9 mouse cellular contexts compared by ENCODE assay signal in genomic region chr6:146429694-146430380, GRCm38 (mm10).
DNase-seq lines count a peak whose midpoint lies in the region; ATAC-seq and TF ChIP-seq lines count a peak whose summit lies in the region.
"Had no signal": no experiment of that assay in that cellular context is flagged by ENCODE, and none has a peak within 500 bp of the region (broad histone marks: within the 10 kb centered on the region; RNA-seq: fewer than 3 reads in every experiment).

No protein-coding gene starts in this region.

- H3K4me3 ChIP-seq in gastrocnemius, adult 2 months: no peak overlapping the region
- H3K4me3 ChIP-seq in forebrain, embryonic 16.5 days (replicated peaks; ENCODE audit: low read length): no peak overlapping the region
- H3K4me3 ChIP-seq in stomach, postnatal 0 days (ENCODE audit: low read depth, low read length): no peak overlapping the region
- H3K4me3 ChIP-seq: myocyte had no signal

- no peaks in the 10 kb centered on the region for H3K4me1 ChIP-seq in forebrain, embryonic 16.5 days (replicated peaks; ENCODE audit: control insufficient read depth, insufficient read depth, low read length)
- no peaks in the 10 kb centered on the region for H3K4me1 ChIP-seq in stomach, postnatal 0 days (replicated peaks; ENCODE audit: control insufficient read depth, insufficient read depth)

- no peak overlapping the region for H3K9ac ChIP-seq in forebrain, embryonic 16.5 days (replicated peaks; ENCODE audit: low read depth, low read length)
- H3K9ac ChIP-seq in stomach, postnatal 0 days (ENCODE audit: low read length): no peak overlapping the region

- peak; percentile 39 for DNase-seq in gastrocnemius, adult 2 months
- no peak for DNase-seq in gastrocnemius, postnatal 25 days
- DNase-seq in CD4-positive helper T cell, adult 2 months (ENCODE audit: low read depth, low spot score): peak; percentile 44
- DNase-seq in brain, adult 2 months (ENCODE audit: low read depth, low spot score): peak; percentile 35
- peak; percentile 26 to 75 for DNase-seq in kidney, postnatal 36 days
- DNase-seq in stomach, postnatal 0 days (ENCODE audit: low spot score): peak; percentile 37

- H3K27ac ChIP-seq in gastrocnemius, adult 2 months: no peak overlapping the region
- no peak overlapping the region for H3K27ac ChIP-seq in forebrain, embryonic 16.5 days (ENCODE audit: low read length)
- no peak overlapping the region for H3K27ac ChIP-seq in stomach, postnatal 0 days (replicated peaks)

- WGBS in forebrain, embryonic 16.5 days: 59% methylated on average over 9 of the region's 9 CpGs
- 49% methylated on average over 9 of the region's 9 CpGs for WGBS in stomach, postnatal 0 days

- no peaks in the 10 kb centered on the region for H3K36me3 ChIP-seq in forebrain, embryonic 16.5 days (ENCODE audit: control insufficient read depth, insufficient read depth)
- H3K36me3 ChIP-seq in stomach, postnatal 0 days (ENCODE audit: control insufficient read depth, insufficient read depth, low read length): no peaks in the 10 kb centered on the region

- no peaks in the 10 kb centered on the region for H3K9me3 ChIP-seq in forebrain, embryonic 16.5 days (ENCODE audit: control insufficient read depth, low read length)
- H3K9me3 ChIP-seq in stomach, postnatal 0 days (ENCODE audit: control insufficient read depth, low read length): no peaks in the 10 kb centered on the region

- no peak for TF ChIP-seq EP300 in stomach, postnatal 0 days (optimal IDR thresholded peaks at IDR 0.05)

- TF ChIP-seq CTCF in gastrocnemius, adult 2 months (IDR thresholded peaks at IDR 0.05): peak; percentile 62
- TF ChIP-seq CTCF in stomach, postnatal 0 days (IDR thresholded peaks at IDR 0.05; ENCODE audit: low read depth): peak; percentile 74

- no peaks in the 10 kb centered on the region for H3K27me3 ChIP-seq in forebrain, embryonic 16.5 days (replicated peaks; ENCODE audit: control insufficient read depth, insufficient read depth, low read length)
- H3K27me3 ChIP-seq in stomach, postnatal 0 days (ENCODE audit: control insufficient read depth, insufficient read depth, low read length): no peaks in the 10 kb centered on the region

- ATAC-seq in forebrain, embryonic 16.5 days: peak; percentile 31; the same call in 1 of the 2 replicates
- peak; percentile 84 for ATAC-seq in megakaryocyte-erythroid progenitor cell, adult 5-6 weeks (replicated peaks; ENCODE audit: low FRiP score, low TSS enrichment, poor library complexity, severe bottlenecking)
- peak; percentile 28; the same call in 1 of the 2 replicates for ATAC-seq in stomach, postnatal 0 days (ENCODE audit: low FRiP score, low TSS enrichment)

- H3K4me2 ChIP-seq in forebrain, embryonic 16.5 days (ENCODE audit: low read length): no peak overlapping the region
- no peak overlapping the region for H3K4me2 ChIP-seq in stomach, postnatal 0 days (replicated peaks; ENCODE audit: low read depth)

- intact Hi-C loops in gastrocnemius, adult 2 months (cut with DNase I): no loop called here

Comparison
In these comparisons a context has a peak if more than half of its experiments do, and no peak if none do; other contexts are left out.
1. ATAC-seq: peak in every context shown above with its lines; median percentile 84 in megakaryocyte-erythroid progenitor cell, adult 5-6 weeks; 31 in forebrain, embryonic 16.5 days; 28 in stomach, postnatal 0 days.